Mouse (Mus musculus) limb, embryonic 10.5 days (tissue): ENCODE results near the gene Fkrp. TPM values are rescaled to one million over a fixed set of nuclear protein-coding genes. Genes with fewer than 3 reads are reported as not detected.
A peak's percentile ranks its signal among the peaks of the same experiment; 100 is the strongest.

ENCODE experiments used
- DNase-seq: peaks from one replicate; pipeline ENCODE4 v3.0.0-alpha.2; 2017; ENCODE audit warnings: low spot score
- H3K27ac ChIP-seq: fragments of 300-500 bp; sonication (generic); 2 replicates; pipeline ENCODE4 v1.5.1; 2016; ENCODE audit warnings: mild to moderate bottlenecking
- H3K27me3 ChIP-seq: fragments of 300-500 bp; sonication (generic); 2 replicates; pipeline ENCODE4 v1.6.1; 2016; ENCODE audit warnings: low read depth, mild to moderate bottlenecking; ENCODE audit not compliant: poor library complexity, severe bottlenecking
- H3K36me3 ChIP-seq: fragments of 300-500 bp; sonication (generic); 2 replicates; pipeline ENCODE4 v1.6.1; 2016; ENCODE audit warnings: mild to moderate bottlenecking, moderate library complexity
- H3K4me1 ChIP-seq: fragments of 300-500 bp; sonication (generic); 2 replicates; pipeline ENCODE4 v1.6.1; 2016
- H3K4me3 ChIP-seq: fragments of 300-500 bp; sonication (generic); 2 replicates; pipeline ENCODE4 v1.5.1; 2016; ENCODE audit warnings: mild to moderate bottlenecking, moderate library complexity
- H3K9me3 ChIP-seq: fragments of 300-500 bp; sonication (generic); replicated peaks from 2 replicates; pipeline ENCODE4 v1.6.1; 2016; ENCODE audit warnings: mild to moderate bottlenecking
- WGBS: fragments of 180-500 bp; shearing (Covaris S2); methylation state at CpG from one replicate; pipeline ENCODE4 v1.1.7; 2016; 5-methylcytosine and 5-hydroxymethylcytosine counted together
- polyA plus RNA-seq: library from polyadenylated mRNA; unstranded; fragments of >200 nt; fragmentation: Nextera tagmentation; extraction: Ambion mirVana; gene quantifications from 2 replicates; pipeline ENCODE4 v1.2.1, GENCODE M21; 2016

Gene Fkrp
- polyA plus RNA-seq, 1 experiment from 2014 or later = 33.1 TPM

- Histone ChIP-seq H3K27me3 (no peaks in the 10 kb centered on the region), H3K27ac (peak within 1 kb of the TSS; percentile 88), H3K4me1 (peaks cover 53% of the 10 kb centered on the region), H3K4me3 (peak within 1 kb of the TSS; percentile 76), H3K36me3 (peaks cover 63% of the 10 kb centered on the region), H3K9me3 (no peaks in the 10 kb centered on the region)
- DNase-seq = peak; percentile 93
- WGBS = 0% methylated on average over 31 of the region's 32 CpGs
These were observed 26.1 kb upstream of the Fkrp start, which contains the start of gene Prkd2 for GRCm38 (mm10) chr7:16842645-16843063. Gene Prkd2, plus strand, starts transcription at chr7:16842902.

GRCm38 (mm10) chr7:16841561-16842560 is 25.3 kb upstream of the Fkrp start:
- no peaks in the 10 kb centered on the region for H3K27me3 ChIP-seq
- no peaks in the 10 kb centered on the region for H3K9me3 ChIP-seq
- H3K36me3 ChIP-seq = peaks cover 63% of the 10 kb centered on the region
- 47% methylated on average over 11 of the region's 11 CpGs for WGBS
- DNase-seq = no peak
- peaks cover 53% of the 10 kb centered on the region for H3K4me1 ChIP-seq
- peak overlapping the region; percentile 88 for H3K27ac ChIP-seq
- peak overlapping the region; percentile 76 for H3K4me3 ChIP-seq

GRCm38 (mm10) chr7:16841078-16841477 is 24.5 kb upstream of the Fkrp start:
- no peak overlapping the region for H3K27ac ChIP-seq
- H3K9me3 ChIP-seq = no peaks in the 10 kb centered on the region
- peaks cover 68% of the 10 kb centered on the region for H3K36me3 ChIP-seq
- WGBS = 87% methylated on average over 4 of the region's 4 CpGs
- no peak overlapping the region for H3K4me3 ChIP-seq
- H3K27me3 ChIP-seq = no peaks in the 10 kb centered on the region
- H3K4me1 ChIP-seq = peaks cover 53% of the 10 kb centered on the region
- DNase-seq = no peak

DNA sequence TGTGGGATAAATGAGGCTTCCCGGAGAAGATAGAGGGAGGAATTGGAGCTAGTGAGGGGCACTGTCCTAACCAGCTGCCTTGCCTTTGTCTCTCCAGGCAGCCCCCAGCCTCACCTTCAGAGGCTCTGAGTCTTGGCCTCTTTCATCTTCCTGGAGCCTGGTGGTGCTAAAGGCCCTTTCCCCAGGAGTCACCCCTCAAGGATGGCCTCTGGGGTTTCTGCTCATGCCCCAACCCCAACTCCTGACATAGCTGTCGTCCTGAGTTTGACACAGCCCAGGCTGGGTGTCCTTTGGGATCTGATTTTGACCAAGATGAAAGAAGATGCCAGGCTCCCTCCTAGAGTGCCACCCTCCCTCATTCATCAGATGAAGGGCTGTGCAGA is 23.6 kb upstream of the Fkrp start:
- no peak overlapping the region for H3K27ac ChIP-seq
- H3K36me3 ChIP-seq = peaks cover 70% of the 10 kb centered on the region
- 93% methylated on average over 2 of the region's 2 CpGs for WGBS
- H3K27me3 ChIP-seq = no peaks in the 10 kb centered on the region
- no peak for DNase-seq
- H3K9me3 ChIP-seq = no peaks in the 10 kb centered on the region
- no peak overlapping the region for H3K4me3 ChIP-seq
- H3K4me1 ChIP-seq = peaks cover 44% of the 10 kb centered on the region

DNA sequence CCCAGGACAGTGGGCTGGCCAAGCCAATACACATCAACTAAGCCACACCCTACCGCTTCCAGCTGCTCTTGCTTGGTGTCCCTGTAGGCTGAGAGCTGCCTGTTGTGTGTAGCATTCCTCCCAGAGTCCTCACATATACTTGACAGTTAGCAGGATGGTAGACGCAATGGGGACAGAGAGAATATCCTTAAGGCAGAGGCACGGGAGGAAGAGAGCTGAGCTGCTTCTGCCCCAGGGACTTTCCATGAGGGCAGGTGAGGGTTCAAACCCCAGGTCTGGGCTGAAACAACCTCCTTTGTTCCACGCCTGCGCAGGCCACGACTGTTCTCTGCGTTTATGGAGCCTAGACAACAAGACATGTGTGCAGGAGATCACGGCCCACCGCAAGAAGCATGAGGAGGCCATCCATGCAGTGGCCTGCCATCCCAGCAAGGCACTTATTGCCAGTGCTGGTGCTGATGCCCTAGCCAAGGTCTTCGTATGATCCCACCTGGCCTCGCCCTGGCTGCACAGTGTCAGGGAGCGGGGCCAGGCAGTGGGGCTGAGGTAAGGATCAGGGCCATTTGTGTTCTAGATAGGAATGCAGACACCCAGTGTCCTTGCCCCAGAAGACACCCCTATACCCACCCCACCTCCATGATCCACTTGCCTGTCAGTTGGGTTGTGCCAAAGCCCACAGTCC is 23.0 kb upstream of the Fkrp start:
- WGBS = 95% methylated on average over 12 of the region's 12 CpGs
- Histone ChIP-seq H3K36me3 (peaks cover 75% of the 10 kb centered on the region), H3K4me1 (peaks cover 39% of the 10 kb centered on the region), H3K27ac (no peak overlapping the region), H3K9me3 (no peaks in the 10 kb centered on the region), H3K27me3 (no peaks in the 10 kb centered on the region), H3K4me3 (no peak overlapping the region)
- DNase-seq = no peak

GRCm38 (mm10) chr7:16838804-16839426 is 22.4 kb upstream of the Fkrp start:
- no peaks in the 10 kb centered on the region for H3K9me3 ChIP-seq
- DNase-seq = no peak
- H3K27ac ChIP-seq = no peak overlapping the region
- H3K27me3 ChIP-seq = no peaks in the 10 kb centered on the region
- 83% methylated on average over 6 of the region's 6 CpGs for WGBS
- no peak overlapping the region for H3K4me3 ChIP-seq
- H3K36me3 ChIP-seq = peaks cover 81% of the 10 kb centered on the region
- H3K4me1 ChIP-seq = peaks cover 33% of the 10 kb centered on the region

DNA sequence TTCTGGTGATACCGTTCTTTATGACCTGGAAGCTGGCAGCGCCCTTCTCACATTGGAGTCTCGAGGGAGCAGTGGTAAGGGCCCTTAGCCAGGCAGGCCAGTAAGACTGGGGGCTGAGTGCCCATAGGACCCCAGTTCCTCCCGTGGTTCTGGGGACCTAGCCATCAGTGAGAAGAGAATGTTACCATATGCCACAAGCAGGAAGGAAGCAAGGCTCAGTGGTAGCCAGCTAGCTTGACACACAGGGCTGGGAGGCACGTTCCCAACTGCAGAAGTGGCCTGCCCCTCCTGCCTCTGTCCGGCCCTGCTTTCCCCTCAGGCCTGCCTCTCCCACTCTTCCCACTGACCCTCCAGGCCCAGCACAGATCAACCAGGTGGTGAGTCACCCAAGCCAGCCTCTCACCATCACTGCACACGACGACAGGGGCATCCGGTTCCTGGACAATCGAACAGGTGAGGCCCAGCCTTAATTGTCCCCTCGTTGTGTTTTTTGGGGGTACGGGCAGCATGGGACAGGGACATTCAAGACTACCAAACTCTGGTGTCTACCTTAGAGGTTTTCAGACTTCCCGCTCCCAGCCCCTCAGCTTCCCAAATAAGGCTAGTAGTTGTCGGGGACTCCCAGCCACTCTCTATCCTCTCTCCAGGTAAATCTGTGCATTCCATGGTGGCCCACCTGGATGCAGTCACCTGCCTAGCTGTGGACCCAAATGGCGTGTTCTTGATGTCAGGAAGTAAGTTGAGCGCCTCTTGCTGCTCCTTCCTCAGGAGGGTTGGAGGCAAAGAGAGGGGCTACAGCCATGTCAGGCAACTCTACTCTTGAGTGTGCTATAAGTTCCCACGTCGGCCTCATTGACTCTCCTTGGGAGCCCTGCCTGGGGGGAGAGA is 21.6 kb upstream of the Fkrp start:
- Histone ChIP-seq H3K4me3 (no peak overlapping the region), H3K36me3 (peaks cover 89% of the 10 kb centered on the region), H3K4me1 (peaks cover 25% of the 10 kb centered on the region), H3K9me3 (no peaks in the 10 kb centered on the region), H3K27ac (no peak overlapping the region), H3K27me3 (no peaks in the 10 kb centered on the region)
- DNase-seq = no peak
- WGBS = 92% methylated on average over 18 of the region's 18 CpGs

GRCm38 (mm10) chr7:16830449-16830848 is 13.9 kb upstream of the Fkrp start:
- Histone ChIP-seq H3K4me3 (no peak overlapping the region), H3K27ac (no peak overlapping the region), H3K9me3 (no peaks in the 10 kb centered on the region), H3K4me1 (no peaks in the 10 kb centered on the region), H3K36me3 (peaks cover 100% of the 10 kb centered on the region), H3K27me3 (no peaks in the 10 kb centered on the region)
- 90% methylated on average over 9 of the region's 9 CpGs for WGBS
- DNase-seq = no peak

GRCm38 (mm10) chr7:16827274-16827673 is 10.7 kb upstream of the Fkrp start:
- no peak for DNase-seq
- 85% methylated on average over 4 of the region's 4 CpGs for WGBS
- peaks cover 100% of the 10 kb centered on the region for H3K36me3 ChIP-seq
- H3K27me3 ChIP-seq = no peaks in the 10 kb centered on the region
- H3K27ac ChIP-seq = no peak overlapping the region
- H3K9me3 ChIP-seq = no peaks in the 10 kb centered on the region
- no peak overlapping the region for H3K4me3 ChIP-seq
- no peaks in the 10 kb centered on the region for H3K4me1 ChIP-seq

GRCm38 (mm10) chr7:16826571-16826970 is 10.0 kb upstream of the Fkrp start:
- WGBS = 87% methylated on average over 5 of the region's 5 CpGs

DNA sequence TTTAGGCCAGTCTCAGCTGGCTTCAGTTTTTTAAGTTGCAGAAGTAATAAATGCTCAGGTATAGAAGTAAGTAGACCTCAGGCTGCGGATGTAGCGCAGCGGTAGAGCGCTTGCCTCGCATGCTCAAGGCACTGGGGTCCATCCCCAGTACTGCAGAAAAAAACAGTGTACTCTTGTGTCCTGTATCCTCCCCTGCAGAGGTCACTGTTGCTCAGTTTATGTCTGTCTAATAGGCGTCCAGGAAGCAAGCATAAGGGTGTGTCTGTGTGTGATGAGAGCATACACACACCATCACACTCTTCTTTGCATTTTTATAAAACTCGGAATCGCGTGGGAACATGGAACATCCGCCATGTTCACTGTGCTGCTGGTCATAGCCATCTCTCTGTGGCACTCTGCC is 9.3 kb upstream of the Fkrp start:
- 82% methylated on average over 10 of the region's 10 CpGs for WGBS
- Histone ChIP-seq H3K27me3 (no peaks in the 10 kb centered on the region), H3K9me3 (no peaks in the 10 kb centered on the region), H3K4me1 (peaks cover 12% of the 10 kb centered on the region), H3K36me3 (peaks cover 90% of the 10 kb centered on the region), H3K4me3 (no peak overlapping the region), H3K27ac (no peak overlapping the region)
- DNase-seq = no peak

More at GRCm38 (mm10) chr7:16826571-16826970, 10.0 kb upstream of the Fkrp start:
- H3K36me3 ChIP-seq = peaks cover 98% of the 10 kb centered on the region
- H3K27me3 ChIP-seq = no peaks in the 10 kb centered on the region
- no peak for DNase-seq
- peaks cover 4% of the 10 kb centered on the region for H3K4me1 ChIP-seq
- H3K4me3 ChIP-seq = no peak overlapping the region
- no peaks in the 10 kb centered on the region for H3K9me3 ChIP-seq
- H3K27ac ChIP-seq = no peak overlapping the region

- DNase-seq = no peak
- no peaks in the 10 kb centered on the region for H3K9me3 ChIP-seq
- peaks cover 71% of the 10 kb centered on the region for H3K36me3 ChIP-seq
- H3K27me3 ChIP-seq = no peaks in the 10 kb centered on the region
- WGBS = 82% methylated on average over 5 of the region's 5 CpGs
- H3K27ac ChIP-seq = no peak overlapping the region
- peaks cover 30% of the 10 kb centered on the region for H3K4me1 ChIP-seq
- no peak overlapping the region for H3K4me3 ChIP-seq
These were observed 7.2 kb upstream of the Fkrp start for GRCm38 (mm10) chr7:16823734-16824133.
